Mouse (Mus musculus): ENCODE data around the gene Gm6460. TPM values are rescaled to one million over a fixed set of nuclear protein-coding genes. Genes with fewer than 3 reads are reported as not detected.
"Not testable (repeated sequence)": the region's sequence is repeated elsewhere in the genome, so short reads cannot be mapped to it uniquely, and the experiment has no call there.

The Gm6460 gene
- total RNA-seq (2021) = not detected
- long read RNA-seq, experiment 1 = 0 reads
- long read RNA-seq, experiment 2 = 0 reads

DNA sequence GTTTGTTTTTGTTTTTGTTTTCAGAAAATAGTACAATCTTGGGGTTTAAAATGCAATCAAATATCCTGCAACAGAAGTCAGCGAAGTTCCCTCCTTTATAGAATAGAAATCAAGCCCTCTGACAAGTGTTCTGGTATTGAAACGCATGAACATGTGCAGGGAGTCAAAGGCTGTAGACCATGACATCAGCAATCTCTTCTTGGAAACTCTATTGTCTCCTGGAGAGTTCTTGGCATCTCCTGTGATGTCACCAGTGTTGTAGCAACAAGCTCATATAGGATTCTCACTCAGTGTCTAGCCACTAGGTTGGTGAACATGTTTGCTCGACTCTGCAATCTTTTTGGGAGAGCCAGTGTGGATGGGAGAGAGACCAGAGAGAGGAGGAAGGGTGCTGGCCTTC lies at the start of gene Gm6460:
Gm6460 (plus strand) TSS at position 301 of the 400 bp plus-strand sequence.
- DNase-seq (ENCODE audit: low spot score in 2 of 2) = not testable (repeated sequence)

Other genes starting within 250 kb of the Gm6460 start
- gene Gm8897, start 178.5 kb upstream of the Gm6460 start, total RNA-seq (2021) = not detected
- not detected for gene Gm8906, start 92.2 kb upstream of the Gm6460 start, total RNA-seq (2021)
- gene Gm8922, start 87.0 kb downstream of the Gm6460 start, total RNA-seq (2021) = not detected
- gene Gm8926, start 175.6 kb downstream of the Gm6460 start, total RNA-seq (2021) = not detected

Measured in adrenal gland, adult 18-20 months (tissue).